Mouse (Mus musculus) hindbrain, postnatal 0 days (tissue): ENCODE data around the gene Arpc5. TPM values are rescaled to one million over a fixed set of nuclear protein-coding genes. Genes with fewer than 3 reads are reported as not detected.

ENCODE experiments used
- ATAC-seq: fragments of 200-750 bp; cut with Nextera tagmentation; 2 replicates; pipeline ENCODE4 v1.8.0; 2017; ENCODE audit warnings: mild to moderate bottlenecking, moderate TSS enrichment, moderate library complexity
- DNase-seq: peaks from one replicate; pipeline ENCODE4 v3.0.0-alpha.2; 2015; ENCODE audit warnings: low spot score
- H3K27ac ChIP-seq: fragments of 300-500 bp; sonication (generic); 2 replicates; pipeline ENCODE4 v1.5.1; 2014; ENCODE audit warnings: mild to moderate bottlenecking
- H3K27me3 ChIP-seq: fragments of 300-500 bp; sonication (generic); 2 replicates; pipeline ENCODE4 v1.6.1; 2014; ENCODE audit warnings: low read length, mixed read lengths; ENCODE audit not compliant: insufficient read depth
- H3K36me3 ChIP-seq: fragments of 300-500 bp; sonication (generic); 2 replicates; pipeline ENCODE4 v1.6.1; 2014; ENCODE audit warnings: low read length, mixed read lengths; ENCODE audit not compliant: insufficient read depth
- H3K4me1 ChIP-seq: fragments of 300-500 bp; sonication (generic); 2 replicates; pipeline ENCODE4 v1.6.1; 2014; ENCODE audit warnings: antibody characterized with exemption, low read length, mixed read lengths; ENCODE audit not compliant: insufficient read depth
- H3K4me2 ChIP-seq: fragments of 300-500 bp; sonication (generic); 2 replicates; pipeline ENCODE4 v1.6.1; 2014; ENCODE audit warnings: low read depth, mild to moderate bottlenecking, low read length, moderate library complexity, mixed read lengths
- H3K4me3 ChIP-seq: fragments of 300-500 bp; sonication (generic); 2 replicates; pipeline ENCODE4 v1.5.1; 2014; ENCODE audit warnings: low read length
- H3K9ac ChIP-seq: fragments of 300-500 bp; sonication (generic); replicated peaks from 2 replicates; pipeline ENCODE4 v1.6.1; 2014; ENCODE audit warnings: mild to moderate bottlenecking, low read length, moderate library complexity, mixed read lengths
- H3K9me3 ChIP-seq: fragments of 300-500 bp; sonication (generic); 2 replicates; pipeline ENCODE4 v1.6.1; 2016; ENCODE audit warnings: low read length, mixed read lengths
- CTCF ChIP-seq: IDR thresholded peaks from 2 replicates; pipeline ENCODE4 v1.5.1; 2016; ENCODE audit warnings: antibody characterized with exemption, control low read depth, low read depth
- WGBS: fragments of 180-500 bp; shearing (Covaris S2); extraction: QIAGEN DNeasy Blood & Tissue Kit; methylation state at CpG from one replicate; pipeline ENCODE4 v1.1.7; 2014; 5-methylcytosine and 5-hydroxymethylcytosine counted together
- polyA plus RNA-seq: library from polyadenylated mRNA; unstranded; fragments of >200 nt; fragmentation: Nextera tagmentation; extraction: Ambion mirVana; gene quantifications from 2 replicates; pipeline ENCODE4 v1.2.1, GENCODE M21; 2015
- total RNA-seq: library from RNA; depleted of rRNA; stranded (reverse); fragments of >200 nt; gene quantifications from 2 replicates; pipeline ENCODE4 v1.2.3, GENCODE M21; 2014; rRNA removed

Arpc5 gene
- total and polyA plus RNA-seq, 2 experiments from 2014 or later, result 118 to 319 TPM

GRCm38 (mm10) chr1:152821746-152822145 lies 55.4 kb downstream of the Arpc5 start:
- DNase-seq (no peak), ATAC-seq (no peak)
- Histone ChIP-seq H3K9ac (no peak overlapping the region), H3K36me3 (no peaks in the 10 kb centered on the region), H3K4me3 (no peak overlapping the region), H3K9me3 (no peaks in the 10 kb centered on the region), H3K4me1 (peaks cover 10% of the 10 kb centered on the region), H3K27ac (no peak overlapping the region), H3K27me3 (no peaks in the 10 kb centered on the region), H3K4me2 (no peak overlapping the region)
- no peak for TF ChIP-seq CTCF
- WGBS, result 93% methylated on average over 4 of the region's 4 CpGs

- H3K27me3 ChIP-seq, result no peaks in the 10 kb centered on the region
- WGBS, result 69% methylated on average over 9 of the region's 9 CpGs
Observed at GRCm38 (mm10) chr1:152824206-152824605, 57.9 kb downstream of the Arpc5 start.

More at GRCm38 (mm10) chr1:152824206-152824605, 57.9 kb downstream of the Arpc5 start:
- H3K9ac ChIP-seq, result no peak overlapping the region
- H3K4me2 ChIP-seq, result no peak overlapping the region
- no peak overlapping the region for H3K4me3 ChIP-seq
- no peaks in the 10 kb centered on the region for H3K4me1 ChIP-seq
- ATAC-seq (no peak), DNase-seq (no peak)
- no peak overlapping the region for H3K27ac ChIP-seq
- no peaks in the 10 kb centered on the region for H3K36me3 ChIP-seq
- H3K9me3 ChIP-seq, result no peaks in the 10 kb centered on the region
- TF ChIP-seq CTCF, result no peak

Other genes starting within 250 kb of the Arpc5 start
- not detected in 2 replicates for gene Apobec4, start 16.0 kb upstream of the Arpc5 start, total RNA-seq
- not detected in 2 replicates for gene Apobec4, start 16.0 kb upstream of the Arpc5 start, polyA plus RNA-seq
- gene Rgl1, start 191 bp upstream of the Arpc5 start, total RNA-seq, result 16.1 and 17.6 TPM in 2 replicates
- gene Rgl1, start 191 bp upstream of the Arpc5 start, polyA plus RNA-seq, result 16.0 and 17.0 TPM in 2 replicates
- gene Ncf2, start 33.7 kb downstream of the Arpc5 start, total RNA-seq, result 3.7 and 16.7 TPM in 2 replicates
- gene Ncf2, start 33.7 kb downstream of the Arpc5 start, polyA plus RNA-seq, result 1.8 and 3.5 TPM in 2 replicates
- gene Smg7, start 136.1 kb downstream of the Arpc5 start, total RNA-seq, result 60.8 and 65.0 TPM in 2 replicates
- gene Smg7, start 136.1 kb downstream of the Arpc5 start, polyA plus RNA-seq, result 24.6 and 26.9 TPM in 2 replicates
- gene Nmnat2, start 188.5 kb downstream of the Arpc5 start, total RNA-seq, result 120 and 121 TPM in 2 replicates
- 58.0 and 70.5 TPM in 2 replicates for gene Nmnat2, start 188.5 kb downstream of the Arpc5 start, polyA plus RNA-seq